Mouse (Mus musculus) embryonic fibroblast, embryonic 13.5 days (primary cell): ENCODE data around the gene Cflar.
"Not testable (repeated sequence)": the region's sequence is repeated elsewhere in the genome, so short reads cannot be mapped to it uniquely, and the experiment has no call there.

Experiments used
- CTCF ChIP-seq: IDR thresholded peaks from 2 replicates; pipeline ENCODE4 v1.5.1; 2011; ENCODE audit warnings: mild to moderate bottlenecking, control low read depth, low read length, moderate library complexity, borderline replicate concordance; ENCODE audit not compliant: insufficient read depth
- POLR2A ChIP-seq: IDR thresholded peaks from 2 replicates; pipeline ENCODE4 v1.6.1; 2011; ENCODE audit warnings: low read depth, mild to moderate bottlenecking, control low read depth, low read length, moderate library complexity

GRCm38 (mm10) chr1:58800644-58801043 lies 89.3 kb downstream of the Cflar start:
- not testable (repeated sequence) for TF ChIP-seq POLR2A, CTCF
